Mouse (Mus musculus) 3134 (cell line): ENCODE data around the gene Rasal3.

Experiments used
- DNase-seq: peaks from one replicate; pipeline ENCODE4 v3.0.0-alpha.2; 2011; ENCODE audit warnings: low spot score; ENCODE audit not compliant: insufficient read length; ENCODE audit errors: extremely low read depth

Gene Rasal3

GRCm38 (mm10) chr17:32389101-32389659 lies 14.2 kb downstream of the Rasal3 start, which contains the start of gene Wiz:
Gene Wiz, minus strand, starts transcription at chr17:32389439.
- peak; percentile 86 for DNase-seq

- peak; percentile 50 for DNase-seq
Measured at GRCm38 (mm10) chr17:32388370-32389100, 14.8 kb downstream of the Rasal3 start.

- DNase-seq, result no peak
Measured at GRCm38 (mm10) chr17:32387986-32388369, 15.4 kb downstream of the Rasal3 start.

GRCm38 (mm10) chr17:32386659-32387432 lies 16.5 kb downstream of the Rasal3 start:
- peak; percentile 20 for DNase-seq

GRCm38 (mm10) chr17:32383661-32384060 lies 19.7 kb downstream of the Rasal3 start:
- DNase-seq, result no peak

- no peak for DNase-seq
Measured at GRCm38 (mm10) chr17:32382576-32382975, 20.8 kb downstream of the Rasal3 start.

GRCm38 (mm10) chr17:32378786-32379185 lies 24.6 kb downstream of the Rasal3 start:
- DNase-seq, result no peak

- no peak for DNase-seq
Measured at GRCm38 (mm10) chr17:32377137-32377536, 26.2 kb downstream of the Rasal3 start.

- DNase-seq, result no peak
Measured at GRCm38 (mm10) chr17:32376475-32376874, 26.9 kb downstream of the Rasal3 start.

- no peak for DNase-seq
Measured at GRCm38 (mm10) chr17:32368991-32369578, 34.3 kb downstream of the Rasal3 start.

- DNase-seq, result no peak
Measured at GRCm38 (mm10) chr17:32367706-32368105, 35.7 kb downstream of the Rasal3 start.

- DNase-seq, result no peak
Measured at GRCm38 (mm10) chr17:32365296-32365695, 38.1 kb downstream of the Rasal3 start.

GRCm38 (mm10) chr17:32364850-32365249 lies 38.5 kb downstream of the Rasal3 start:
- DNase-seq, result no peak

GRCm38 (mm10) chr17:32364331-32364730 lies 39.1 kb downstream of the Rasal3 start:
- DNase-seq, result peak; percentile 89

GRCm38 (mm10) chr17:32363821-32364301 lies 39.5 kb downstream of the Rasal3 start:
- peak; percentile 42 for DNase-seq

- no peak for DNase-seq
Measured at GRCm38 (mm10) chr17:32362686-32363085, 40.7 kb downstream of the Rasal3 start.

- DNase-seq, result no peak
Measured at GRCm38 (mm10) chr17:32359928-32360327, 43.5 kb downstream of the Rasal3 start.

- no peak for DNase-seq
Measured at GRCm38 (mm10) chr17:32358943-32359340, 44.4 kb downstream of the Rasal3 start.

- DNase-seq, result no peak
Measured at GRCm38 (mm10) chr17:32358192-32358942, 45.0 kb downstream of the Rasal3 start.
